Mouse (Mus musculus) liver, postnatal 0 days (tissue): ENCODE measurements around the gene Pxn.

Experiments
- CTCF ChIP-seq: sonication (generic); IDR thresholded peaks from 2 replicates; pipeline ENCODE4 v1.5.1; 2016; ENCODE audit warnings: antibody characterized with exemption, low read depth
- EP300 ChIP-seq: IDR thresholded peaks from 2 replicates; pipeline ENCODE4 v1.6.1; 2016; ENCODE audit warnings: antibody characterized with exemption, low read depth, mild to moderate bottlenecking

GRCm38 (mm10) chr5:115475337-115476106, 31.0 kb upstream of the Pxn start:
- TF ChIP-seq CTCF (no peak), EP300 (no peak)
